ENCODE assay signal across 8 mouse cellular contexts in genomic region chr3:52101977-52102600, GRCm38 (mm10). TPM values are rescaled to one million over a fixed set of nuclear protein-coding genes. Genes with fewer than 3 reads are reported as not detected.
A peak's percentile ranks its signal among the peaks of the same experiment; 100 is the strongest.
DNase-seq lines count a peak whose midpoint lies in the region; ATAC-seq and TF ChIP-seq lines count a peak whose summit lies in the region.

No protein-coding gene starts in this region.

- no peak for TF ChIP-seq CTCF in MEL (IDR thresholded peaks at IDR 0.05 in 2 of 3, conservative IDR thresholded peaks at IDR 0.05 in 1 of 3; ENCODE audit: control insufficient read depth in 1 of 3, insufficient read depth in 1 of 3, low read depth in 2 of 3, low read length in 3 of 3, poor library complexity in 1 of 3, severe bottlenecking in 1 of 3)
- TF ChIP-seq CTCF in cerebellum, adult 2 months (IDR thresholded peaks at IDR 0.05; ENCODE audit: borderline replicate concordance, insufficient read depth, low read depth, low read length) = no peak
- no peak for TF ChIP-seq CTCF in forebrain, postnatal 0 days (IDR thresholded peaks at IDR 0.05; ENCODE audit: low read depth)
- TF ChIP-seq CTCF in layer of hippocampus, adult 2 months (conservative IDR thresholded peaks at IDR 0.05) = peak; percentile 44
- no peak for TF ChIP-seq CTCF in lung, adult 2 months (IDR thresholded peaks at IDR 0.05; ENCODE audit: insufficient read depth, low read length)

- H3K27ac ChIP-seq in MEL (ENCODE audit: control insufficient read depth, low read depth, low read length) = peak overlapping the region; percentile 94
- peak overlapping the region; percentile 82 for H3K27ac ChIP-seq in cerebellum, adult 2 months (ENCODE audit: insufficient read depth, low read length)
- peak overlapping the region; percentile 98 for H3K27ac ChIP-seq in forebrain, postnatal 0 days (ENCODE audit: low read depth, low read length)
- peak overlapping the region; percentile 89 for H3K27ac ChIP-seq in layer of hippocampus, adult 2 months
- H3K27ac ChIP-seq in neural tube, embryonic 15.5 days (replicated peaks) = peak overlapping the region; percentile 100

- peak; percentile 97 for DNase-seq in MEL (ENCODE audit: low read depth, low spot score)
- peak; percentile 90 to 93 for DNase-seq in cerebellum, adult 2 months
- peak; percentile 89 for DNase-seq in forebrain, postnatal 0 days
- peak; percentile 96 for DNase-seq in heart, postnatal 4 days
- peak; percentile 65 to 79 for DNase-seq in layer of hippocampus, adult 2 months (ENCODE audit: low spot score in 2 of 2)
- peak; percentile 87 for DNase-seq in lung, adult 2 months
- peak; percentile 95 for DNase-seq in testis, postnatal 10 days (ENCODE audit: low spot score)

- peaks cover 13% of the 10 kb centered on the region; the same call in 1 of the 2 replicates for H3K79me2 ChIP-seq in MEL (ENCODE audit: control insufficient read depth, insufficient read depth, low read length, poor library complexity)

- peak overlapping the region; percentile 98 for H3K4me2 ChIP-seq in forebrain, postnatal 0 days (ENCODE audit: low read depth)
- peak overlapping the region; percentile 88 for H3K4me2 ChIP-seq in neural tube, embryonic 15.5 days

- H3K27me3 ChIP-seq in MEL (ENCODE audit: control insufficient read depth in 1 of 2, insufficient read depth in 2 of 2, low read length in 2 of 2) = no peaks in the 10 kb centered on the region
- no peaks in the 10 kb centered on the region for H3K27me3 ChIP-seq in cerebellum, adult 2 months (ENCODE audit: control insufficient read depth, insufficient read depth, low read length)
- H3K27me3 ChIP-seq in forebrain, postnatal 0 days (ENCODE audit: insufficient read depth, low read length) = no peaks in the 10 kb centered on the region
- H3K27me3 ChIP-seq in neural tube, embryonic 15.5 days (replicated peaks) = no peaks in the 10 kb centered on the region

- no peaks in the 10 kb centered on the region for H3K9me3 ChIP-seq in MEL (replicated peaks; ENCODE audit: insufficient read depth, low read length)
- H3K9me3 ChIP-seq in forebrain, postnatal 0 days (ENCODE audit: low read length) = no peaks in the 10 kb centered on the region
- H3K9me3 ChIP-seq in neural tube, embryonic 15.5 days (replicated peaks) = no peaks in the 10 kb centered on the region

- no peak; a peak in 1 of 4 replicates for TF ChIP-seq POLR2A in MEL (IDR thresholded peaks at IDR 0.05; ENCODE audit: control insufficient read depth in 1 of 2, insufficient read depth in 1 of 2, low read depth in 1 of 2, low read length in 2 of 2, poor library complexity in 1 of 2)
- TF ChIP-seq POLR2A in cerebellum, adult 2 months (IDR thresholded peaks at IDR 0.05; ENCODE audit: borderline replicate concordance, insufficient read depth, low read length) = 0 out of 2 replicates have a peak, but pooled peaks have one; percentile 21
- peak; percentile 75 for TF ChIP-seq POLR2A in lung, adult 2 months (IDR thresholded peaks at IDR 0.05; ENCODE audit: borderline replicate concordance, extremely low read depth, low read depth, low read length)

- TF ChIP-seq RAD21 in MEL (IDR thresholded peaks at IDR 0.05; ENCODE audit: low read depth, low read length) = no peak

- H3K9ac ChIP-seq in MEL (ENCODE audit: control insufficient read depth, low read depth, low read length, poor library complexity, severe bottlenecking) = peak overlapping the region; percentile 78
- H3K9ac ChIP-seq in forebrain, postnatal 0 days = peak overlapping the region; percentile 88
- peak overlapping the region; percentile 87 for H3K9ac ChIP-seq in neural tube, embryonic 15.5 days (replicated peaks)

- 1% methylated on average over 50 of the region's 57 CpGs for WGBS in cerebellum, adult 2 months
- under 1% methylated on average over 46 of the region's 57 CpGs for WGBS in forebrain, postnatal 0 days
- under 1% methylated on average over 43 of the region's 57 CpGs for WGBS in lung, adult 2 months
- 1% methylated on average over 31 of the region's 57 CpGs for WGBS in neural tube, embryonic 15.5 days

- no peak; a peak in 2 of 4 replicates for TF ChIP-seq EP300 in MEL (IDR thresholded peaks at IDR 0.05; ENCODE audit: low read depth in 1 of 2, low read length in 2 of 2)

- peak overlapping the region; percentile 77 to 99 for H3K4me3 ChIP-seq in MEL (ENCODE audit: control insufficient read depth in 1 of 2, insufficient read depth in 1 of 2, low read depth in 2 of 2, low read length in 2 of 2)
- peak overlapping the region; percentile 77 for H3K4me3 ChIP-seq in cerebellum, adult 2 months (replicated peaks; ENCODE audit: insufficient read depth, low read depth, low read length)
- H3K4me3 ChIP-seq in forebrain, postnatal 0 days (ENCODE audit: low read depth, low read length) = peak overlapping the region; percentile 76
- H3K4me3 ChIP-seq in layer of hippocampus, adult 2 months = peak overlapping the region; percentile 87
- H3K4me3 ChIP-seq in lung, adult 2 months (replicated peaks; ENCODE audit: extremely low read depth, low read depth, low read length) = peak overlapping the region; percentile 100
- peak overlapping the region; percentile 86 for H3K4me3 ChIP-seq in neural tube, embryonic 15.5 days (replicated peaks)

- ATAC-seq in forebrain, postnatal 0 days = peak; percentile 80
- ATAC-seq in neural tube, embryonic 15.5 days (ENCODE audit: low FRiP score) = peak; percentile 85

- H3K36me3 ChIP-seq in MEL (ENCODE audit: control insufficient read depth in 1 of 2, insufficient read depth in 2 of 2, low read length in 2 of 2) = 0 out of 4 replicates have a peak, but pooled peaks cover 0 to 2% of the 10 kb centered on the region in 2 experiments
- no peaks in the 10 kb centered on the region for H3K36me3 ChIP-seq in forebrain, postnatal 0 days (ENCODE audit: insufficient read depth)
- no peaks in the 10 kb centered on the region for H3K36me3 ChIP-seq in neural tube, embryonic 15.5 days

- H3K4me1 ChIP-seq in MEL (ENCODE audit: control insufficient read depth in 1 of 2, insufficient read depth in 2 of 2, low read length in 2 of 2) = peaks cover 0 to 4% of the 10 kb centered on the region in 2 experiments; a peak in 1 of 4 replicates
- H3K4me1 ChIP-seq in cerebellum, adult 2 months (ENCODE audit: control insufficient read depth, insufficient read depth, low read length) = no peaks in the 10 kb centered on the region; the same call in 1 of the 2 replicates
- H3K4me1 ChIP-seq in forebrain, postnatal 0 days (ENCODE audit: insufficient read depth) = no peaks in the 10 kb centered on the region
- no peaks in the 10 kb centered on the region for H3K4me1 ChIP-seq in lung, adult 2 months (ENCODE audit: control insufficient read depth, insufficient read depth, low read length)
- H3K4me1 ChIP-seq in neural tube, embryonic 15.5 days = peaks cover 16% of the 10 kb centered on the region

TF ChIP-seq in MEL, 35 proteins besides CTCF, POLR2A, EP300 and RAD21 (continues in another document):
- TF ChIP-seq MEF2A (IDR thresholded peaks at IDR 0.05; ENCODE audit: extremely low read depth, insufficient replicate concordance, low read depth, low read length, poor library complexity, severe bottlenecking) (no peak), GABPA (IDR thresholded peaks at IDR 0.05; ENCODE audit: low read depth, low read length) (no peak), POLR2AphosphoS2 (IDR thresholded peaks at IDR 0.05; ENCODE audit: low read length) (no peak; the same call in 1 of the 2 replicates), UBTF (IDR thresholded peaks at IDR 0.05; ENCODE audit: borderline replicate concordance, insufficient read depth, low read depth, low read length) (no peak), USF2 (IDR thresholded peaks at IDR 0.05; ENCODE audit: borderline replicate concordance in 1 of 2, insufficient read depth in 1 of 2, low read depth in 1 of 2, low read length in 2 of 2) (no peak), NELFE (IDR thresholded peaks at IDR 0.05; ENCODE audit: low read depth, low read length) (no peak), GATA1 (IDR thresholded peaks at IDR 0.05; ENCODE audit: low read depth, low read length) (no peak), MAFK (IDR thresholded peaks at IDR 0.05; ENCODE audit: borderline replicate concordance, low read depth, low read length) (no peak), ZNF384 (IDR thresholded peaks at IDR 0.05; ENCODE audit: low read depth, low read length) (no peak), NRF1 (IDR thresholded peaks at IDR 0.05; ENCODE audit: insufficient read depth, low read depth, low read length, poor library complexity, severe bottlenecking) (peak; percentile 68), BHLHE40 (IDR thresholded peaks at IDR 0.05; ENCODE audit: borderline replicate concordance, low read depth, low read length) (peak; percentile 99), JUND (IDR thresholded peaks at IDR 0.05; ENCODE audit: low read depth, low read length) (no peak), USF1 (IDR thresholded peaks at IDR 0.05; ENCODE audit: low read depth, low read length) (peak; percentile 66), MAZ (IDR thresholded peaks at IDR 0.05; ENCODE audit: low read depth, low read length) (peak; percentile 89), MYC (IDR thresholded peaks at IDR 0.05; ENCODE audit: low read depth, low read length) (0 out of 2 replicates have a peak, but pooled peaks have one; percentile 29), TCF12 (IDR thresholded peaks at IDR 0.05; ENCODE audit: low read depth, low read length) (no peak; the same call in none of the 2 replicates), HCFC1 (IDR thresholded peaks at IDR 0.05; ENCODE audit: low read depth, low read length) (0 out of 2 replicates have a peak, but pooled peaks have one; percentile 17), ELF1 (IDR thresholded peaks at IDR 0.05; ENCODE audit: low read depth, low read length) (0 out of 2 replicates have a peak, but pooled peaks have one; percentile 6), ETS1 (IDR thresholded peaks at IDR 0.05; ENCODE audit: low read depth, low read length) (no peak; the same call in 1 of the 2 replicates), CHD2 (IDR thresholded peaks at IDR 0.05; ENCODE audit: low read length) (no peak), SMC3 (IDR thresholded peaks at IDR 0.05; ENCODE audit: low read depth, low read length) (no peak), KAT2A (conservative IDR thresholded peaks at IDR 0.05; ENCODE audit: low read depth, low read length) (no peak; the same call in 1 of the 2 replicates), MAX (IDR thresholded peaks at IDR 0.05; ENCODE audit: low read length) (peak; percentile 82)

RNA-seq across cellular contexts. Expression of gene Maml3, which starts 2.8 kb away (rescaled TPM):
- total RNA-seq in MEL (2012; rRNA removed) = 2.0 and 2.6 TPM in 2 replicates
- 1 to 10 TPM in 1 of 2 experiments, not detected in 1; 4.1 TPM for polyA plus RNA-seq in MEL (2012; ENCODE audit: insufficient read depth in 1 of 2, insufficient read length in 2 of 2, low read depth in 1 of 2, low replicate concordance in 2 of 2, missing spikeins in 1 of 2)
- polyA plus RNA-seq in cerebellum, adult 2 months (2012; rRNA removed) = 6.5 and 7.8 TPM in 2 replicates
- 8.4 and 14.9 TPM in 2 replicates for total RNA-seq in forebrain, postnatal 0 days (2014; rRNA removed)
- 1.8 and 3.1 TPM in 2 replicates for polyA plus RNA-seq in forebrain, postnatal 0 days (2015; fragmentation: Nextera tagmentation; extraction: Ambion mirVana)
- total RNA-seq in heart, postnatal 4 days (2021) = 1 to 10 TPM; 7.1 TPM
- total RNA-seq in layer of hippocampus, adult 2 months (2021) = 1 to 10 TPM; 8.7 to 9.8 TPM
- 9.1 and 11.2 TPM in 2 replicates for polyA plus RNA-seq in lung, adult 2 months (2012; rRNA removed)
- polyA plus RNA-seq in neural tube, embryonic 15.5 days (2015; fragmentation: Nextera tagmentation; extraction: Ambion mirVana) = 7.6 and 8.3 TPM in 2 replicates

Comparison
In these comparisons a context has a peak if more than half of its experiments do, and no peak if none do; other contexts are left out.
1. Peak in every context shown above with its lines: DNase-seq, ATAC-seq, H3K4me3 ChIP-seq and H3K27ac ChIP-seq.
2. POLR2A ChIP-seq: peak in cerebellum, adult 2 months (single experiment) and lung, adult 2 months (single experiment); none in MEL (0 of 2).